Mouse (Mus musculus) limb, embryonic 13.5 days (tissue): ENCODE measurements around the gene Bud31. TPM values are rescaled to one million over a fixed set of nuclear protein-coding genes. Genes with fewer than 3 reads are reported as not detected.
"Not testable (repeated sequence)": the region's sequence is repeated elsewhere in the genome, so short reads cannot be mapped to it uniquely, and the experiment has no call there.

Experiments used
- ATAC-seq: fragments of 200-750 bp; cut with Nextera tagmentation; 2 replicates; pipeline ENCODE4 v1.8.0; 2017; ENCODE audit warnings: low read depth, moderate number of reproducible peaks, moderate TSS enrichment; ENCODE audit not compliant: low FRiP score
- H3K27ac ChIP-seq: fragments of 300-500 bp; sonication (generic); 2 replicates; pipeline ENCODE4 v1.5.1; 2015; ENCODE audit warnings: inconsistent platforms, mild to moderate bottlenecking, moderate library complexity
- H3K27me3 ChIP-seq: fragments of 300-500 bp; sonication (generic); 2 replicates; pipeline ENCODE4 v1.6.1; 2015; ENCODE audit warnings: mild to moderate bottlenecking, inconsistent platforms
- H3K36me3 ChIP-seq: fragments of 300-500 bp; sonication (generic); 2 replicates; pipeline ENCODE4 v1.6.1; 2015; ENCODE audit warnings: inconsistent platforms, mild to moderate bottlenecking, moderate library complexity
- H3K4me1 ChIP-seq: fragments of 300-500 bp; sonication (generic); 2 replicates; pipeline ENCODE4 v1.6.1; 2015; ENCODE audit warnings: inconsistent platforms
- H3K4me2 ChIP-seq: fragments of 300-500 bp; sonication (generic); replicated peaks from 2 replicates; pipeline ENCODE4 v1.6.1; 2015; ENCODE audit warnings: inconsistent platforms, mild to moderate bottlenecking, moderate library complexity
- H3K4me3 ChIP-seq: fragments of 300-500 bp; sonication (generic); 2 replicates; pipeline ENCODE4 v1.5.1; 2015; ENCODE audit warnings: moderate library complexity, mild to moderate bottlenecking, inconsistent platforms
- H3K9ac ChIP-seq: fragments of 300-500 bp; sonication (generic); 2 replicates; pipeline ENCODE4 v1.6.1; 2015; ENCODE audit warnings: mild to moderate bottlenecking, inconsistent platforms
- H3K9me3 ChIP-seq: fragments of 300-500 bp; sonication (generic); 2 replicates; pipeline ENCODE4 v1.6.1; 2016; ENCODE audit warnings: inconsistent platforms
- WGBS: fragments of 180-500 bp; shearing (Covaris S2); methylation state at CpG from one replicate; pipeline ENCODE4 v1.1.7; 2015; 5-methylcytosine and 5-hydroxymethylcytosine counted together
- polyA plus RNA-seq: library from polyadenylated mRNA; unstranded; fragments of >200 nt; fragmentation: Nextera tagmentation; extraction: Ambion mirVana; gene quantifications from 2 replicates; pipeline ENCODE4 v1.2.1, GENCODE M21; 2015

Gene Bud31
- polyA plus RNA-seq, 1 experiment from 2014 or later, result 225 TPM

DNA sequence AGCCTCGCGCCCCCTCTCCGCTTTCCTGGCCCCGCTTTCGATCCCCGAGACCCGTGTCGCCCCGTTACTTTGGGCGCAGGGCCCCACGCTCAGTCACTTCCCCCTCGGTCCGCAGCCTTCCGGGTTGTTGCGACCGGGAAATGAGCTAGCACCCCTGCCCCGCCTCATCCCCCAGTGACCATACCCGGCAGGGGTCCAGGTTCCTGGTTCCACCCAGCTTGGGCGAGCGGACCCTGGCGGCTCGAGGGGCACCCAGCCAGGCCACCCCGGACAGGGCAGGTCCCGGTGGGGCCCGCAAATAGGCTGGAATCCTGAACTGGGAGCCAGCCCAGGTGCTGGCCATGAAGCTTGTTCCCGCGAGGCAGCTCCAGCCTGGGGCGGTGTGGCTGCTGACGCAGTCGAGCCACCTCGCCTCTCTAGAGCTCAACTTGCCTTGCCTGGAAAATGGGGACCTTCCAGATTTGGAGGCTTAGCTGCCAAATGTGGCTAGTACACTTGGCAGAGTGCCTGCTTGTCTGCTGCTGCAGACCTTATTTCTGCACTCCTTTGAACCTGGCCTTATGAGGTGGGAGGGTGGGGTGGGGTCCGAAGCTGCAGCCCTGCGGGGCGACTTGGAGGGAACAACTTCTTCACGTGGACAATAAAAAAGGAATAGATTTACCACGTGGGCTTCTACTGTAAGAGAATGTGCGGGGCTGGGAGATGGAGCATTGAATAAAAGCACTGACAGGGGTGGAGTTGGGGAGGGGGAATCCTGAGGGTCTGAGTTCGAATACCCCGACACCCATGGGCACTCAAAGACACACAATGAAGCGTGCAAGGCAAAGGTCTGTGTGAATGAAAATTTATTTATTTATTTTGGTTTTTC lies 25.3 kb upstream of the Bud31 start:
- 12% methylated on average over 40 of the region's 40 CpGs for WGBS
- Histone ChIP-seq H3K36me3 (peaks cover 19% of the 10 kb centered on the region), H3K9me3 (0 out of 2 replicates have a peak, but pooled peaks cover 5% of the 10 kb centered on the region), H3K4me3 (peak overlapping the region; percentile 67), H3K4me2 (peak overlapping the region; percentile 91), H3K4me1 (peaks cover 37% of the 10 kb centered on the region), H3K9ac (peak overlapping the region; percentile 77), H3K27ac (peak overlapping the region; percentile 61; the same call in 1 of the 2 replicates), H3K27me3 (no peaks in the 10 kb centered on the region)
- ATAC-seq, result peak; percentile 15; the same call in 1 of the 2 replicates

DNA sequence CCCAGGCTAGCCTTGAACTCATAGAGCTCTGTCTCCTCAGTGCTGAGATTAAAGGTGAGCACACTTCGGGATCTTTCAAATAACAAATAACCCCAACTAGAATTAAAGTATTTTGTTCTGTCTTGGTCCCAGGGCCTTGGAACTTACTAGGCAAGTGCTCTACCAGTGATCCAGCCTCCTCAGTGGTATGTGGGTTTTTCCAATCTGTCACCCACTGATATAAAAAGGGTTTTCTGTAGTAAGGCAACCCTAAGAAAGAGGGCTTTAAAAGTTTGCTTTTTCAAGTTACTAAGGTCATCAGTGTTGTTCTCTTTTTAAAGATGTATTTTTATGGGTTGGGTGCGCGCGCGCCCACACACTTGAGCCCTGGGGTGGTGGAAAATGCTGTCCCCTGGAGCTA lies 24.4 kb upstream of the Bud31 start:
- Histone ChIP-seq H3K4me2 (peak overlapping the region; percentile 91), H3K9ac (no peak overlapping the region), H3K27me3 (no peaks in the 10 kb centered on the region), H3K9me3 (0 out of 2 replicates have a peak, but pooled peaks cover 5% of the 10 kb centered on the region), H3K36me3 (peaks cover 10% of the 10 kb centered on the region), H3K27ac (peak overlapping the region; percentile 80), H3K4me1 (peaks cover 42% of the 10 kb centered on the region), H3K4me3 (peak overlapping the region; percentile 67; the same call in 1 of the 2 replicates)
- no peak for ATAC-seq
- 71% methylated on average over 5 of the region's 5 CpGs for WGBS

DNA sequence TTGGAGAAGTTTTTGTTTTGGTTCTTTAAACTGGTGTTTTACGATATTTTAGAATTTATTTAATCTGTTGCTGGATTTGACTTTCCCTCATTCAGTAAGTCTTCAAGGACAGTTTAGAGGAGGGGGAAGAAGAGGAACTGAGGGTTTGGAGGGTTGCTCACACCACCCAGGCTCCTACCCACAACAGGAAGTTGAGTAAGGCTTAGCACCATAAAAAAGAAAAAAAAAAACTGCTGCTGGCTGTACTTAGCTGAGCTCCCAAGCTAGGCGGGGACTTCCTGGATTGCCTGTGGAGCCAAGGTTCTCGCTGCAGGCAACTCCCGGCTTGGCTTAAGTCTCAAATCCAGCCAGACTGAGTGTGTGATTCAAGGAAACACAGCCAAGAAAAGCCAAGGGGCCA lies 23.8 kb upstream of the Bud31 start:
- H3K4me3 ChIP-seq, result peak overlapping the region; percentile 15; the same call in 1 of the 2 replicates
- peak; percentile 45 for ATAC-seq
- 0 out of 2 replicates have a peak, but pooled peaks cover 5% of the 10 kb centered on the region for H3K9me3 ChIP-seq
- H3K4me1 ChIP-seq, result peaks cover 48% of the 10 kb centered on the region
- H3K9ac ChIP-seq, result no peak overlapping the region
- peaks cover 7% of the 10 kb centered on the region; the same call in 1 of the 2 replicates for H3K36me3 ChIP-seq
- no peaks in the 10 kb centered on the region for H3K27me3 ChIP-seq
- peak overlapping the region; percentile 80 for H3K27ac ChIP-seq
- 19% methylated on average over 4 of the region's 4 CpGs for WGBS
- H3K4me2 ChIP-seq, result peak overlapping the region; percentile 91

DNA sequence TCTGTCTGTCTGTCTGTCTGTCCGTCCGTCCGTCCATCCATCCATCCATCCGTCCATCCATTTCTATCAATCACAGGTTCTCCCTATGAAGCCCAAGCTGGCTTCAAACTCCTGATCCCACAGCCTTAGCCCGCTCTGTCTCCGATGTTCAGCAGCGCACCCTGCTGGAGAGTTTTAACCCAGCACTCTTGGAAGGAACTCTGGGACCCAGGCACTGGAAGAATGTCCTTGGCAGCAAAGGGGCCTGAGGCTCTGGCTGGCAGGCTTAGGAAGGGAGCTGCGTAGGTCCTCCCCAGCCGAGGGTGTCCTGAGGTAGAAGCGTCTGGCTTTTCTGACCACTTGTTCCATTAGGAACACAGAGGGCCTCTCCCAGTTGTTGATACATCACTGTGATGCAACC lies 23.2 kb upstream of the Bud31 start:
- Histone ChIP-seq H3K9ac (peak overlapping the region; percentile 43; the same call in 1 of the 2 replicates), H3K27me3 (no peaks in the 10 kb centered on the region), H3K4me2 (peak overlapping the region; percentile 91), H3K4me3 (peak overlapping the region; percentile 15; the same call in 1 of the 2 replicates), H3K9me3 (0 out of 2 replicates have a peak, but pooled peaks cover 5% of the 10 kb centered on the region), H3K27ac (peak overlapping the region; percentile 80), H3K36me3 (peaks cover 9% of the 10 kb centered on the region; the same call in 1 of the 2 replicates), H3K4me1 (peaks cover 48% of the 10 kb centered on the region)
- ATAC-seq, result no peak
- 47% methylated on average over 10 of the region's 10 CpGs for WGBS

GRCm38 (mm10) chr5:145118005-145118404 lies 22.2 kb upstream of the Bud31 start:
- 57% methylated on average over 6 of the region's 6 CpGs for WGBS
- no peak overlapping the region for H3K4me2 ChIP-seq
- no peak for ATAC-seq
- H3K4me3 ChIP-seq, result no peak overlapping the region
- no peaks in the 10 kb centered on the region for H3K27me3 ChIP-seq
- H3K36me3 ChIP-seq, result peaks cover 19% of the 10 kb centered on the region
- H3K9me3 ChIP-seq, result 0 out of 2 replicates have a peak, but pooled peaks cover 5% of the 10 kb centered on the region
- H3K9ac ChIP-seq, result no peak overlapping the region
- peaks cover 48% of the 10 kb centered on the region for H3K4me1 ChIP-seq
- H3K27ac ChIP-seq, result no peak overlapping the region

DNA sequence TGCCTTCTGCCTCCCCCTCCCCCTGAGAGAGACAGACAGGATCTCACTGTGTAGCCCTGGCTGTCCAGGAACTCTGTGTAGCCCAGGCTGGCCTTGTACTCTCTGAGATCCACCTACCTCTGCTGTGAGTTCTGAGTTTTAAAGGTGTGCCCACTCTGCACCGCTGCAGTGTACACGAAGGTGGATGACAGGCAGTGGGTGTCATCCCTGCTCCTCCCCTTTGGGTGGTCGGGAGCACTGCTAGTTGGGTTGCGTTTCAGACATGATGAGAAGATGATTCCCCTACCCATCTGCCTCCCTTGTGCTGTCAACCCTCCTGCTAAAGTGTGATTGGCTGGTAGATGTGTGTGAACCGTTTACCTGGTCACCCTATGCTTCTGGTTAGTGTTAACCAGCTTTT lies 21.7 kb upstream of the Bud31 start:
- no peak overlapping the region for H3K27ac ChIP-seq
- peaks cover 24% of the 10 kb centered on the region for H3K36me3 ChIP-seq
- H3K9me3 ChIP-seq, result 0 out of 2 replicates have a peak, but pooled peaks cover 5% of the 10 kb centered on the region
- H3K4me2 ChIP-seq, result no peak overlapping the region
- no peak for ATAC-seq
- no peak overlapping the region for H3K4me3 ChIP-seq
- no peak overlapping the region for H3K9ac ChIP-seq
- no peaks in the 10 kb centered on the region for H3K27me3 ChIP-seq
- peaks cover 48% of the 10 kb centered on the region for H3K4me1 ChIP-seq
- WGBS, result 87% methylated on average over 5 of the region's 5 CpGs

DNA sequence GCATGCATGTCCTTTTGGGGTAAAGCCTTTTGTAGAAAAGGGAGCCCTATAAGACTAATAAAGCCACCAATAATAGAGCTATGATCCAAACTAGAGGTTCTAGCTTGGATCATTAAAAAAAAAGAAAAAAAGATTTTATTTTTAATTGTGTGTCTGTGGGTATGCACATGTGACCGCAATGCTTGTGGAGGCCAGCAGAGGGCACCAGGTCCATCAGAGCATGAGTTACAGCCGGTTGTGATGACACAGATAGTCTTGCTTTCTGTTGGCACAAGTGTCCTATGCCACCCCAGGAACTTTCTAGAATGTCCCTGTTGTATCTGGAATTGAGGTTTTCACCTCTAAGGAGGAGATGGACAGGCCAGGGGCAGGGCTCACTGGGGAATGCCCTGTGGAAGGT lies 20.8 kb upstream of the Bud31 start:
- Histone ChIP-seq H3K36me3 (peaks cover 33% of the 10 kb centered on the region), H3K4me3 (no peak overlapping the region), H3K9me3 (0 out of 2 replicates have a peak, but pooled peaks cover 5% of the 10 kb centered on the region), H3K27ac (no peak overlapping the region), H3K4me1 (peaks cover 43% of the 10 kb centered on the region), H3K9ac (no peak overlapping the region), H3K27me3 (no peaks in the 10 kb centered on the region), H3K4me2 (no peak overlapping the region)
- ATAC-seq, result no peak
- 93% methylated on average over 2 of the region's 2 CpGs for WGBS

GRCm38 (mm10) chr5:145120921-145121320 lies 19.2 kb upstream of the Bud31 start:
- Histone ChIP-seq H3K27ac (0 out of 2 replicates have a peak overlapping the region, but pooled peaks have one; percentile 28), H3K9ac (peak overlapping the region; percentile 43), H3K4me1 (peaks cover 30% of the 10 kb centered on the region), H3K36me3 (peaks cover 48% of the 10 kb centered on the region), H3K4me3 (no peak overlapping the region), H3K4me2 (no peak overlapping the region), H3K9me3 (0 out of 2 replicates have a peak, but pooled peaks cover 5% of the 10 kb centered on the region), H3K27me3 (no peaks in the 10 kb centered on the region)
- WGBS, result 36% methylated on average over 7 of the region's 7 CpGs
- no peak for ATAC-seq

DNA sequence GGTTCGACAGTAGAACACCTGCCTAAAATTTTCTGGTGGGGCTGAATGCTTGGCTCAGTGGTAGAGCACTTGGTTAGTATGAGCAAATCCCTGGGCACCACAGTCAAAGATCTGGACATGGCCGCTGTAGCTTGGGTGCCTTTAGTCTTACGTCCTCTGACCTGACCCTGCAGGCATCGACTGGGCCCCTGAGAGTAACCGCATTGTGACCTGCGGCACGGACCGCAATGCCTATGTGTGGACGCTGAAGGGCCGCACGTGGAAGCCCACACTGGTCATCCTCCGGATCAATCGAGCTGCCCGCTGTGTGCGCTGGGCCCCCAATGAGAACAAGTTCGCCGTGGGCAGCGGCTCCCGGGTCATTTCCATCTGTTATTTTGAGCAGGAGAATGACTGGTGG lies 16.8 kb upstream of the Bud31 start:
- H3K4me3 ChIP-seq, result no peak overlapping the region
- no peak overlapping the region for H3K27ac ChIP-seq
- H3K4me2 ChIP-seq, result no peak overlapping the region
- no peaks in the 10 kb centered on the region for H3K27me3 ChIP-seq
- no peak for ATAC-seq
- H3K4me1 ChIP-seq, result peaks cover 11% of the 10 kb centered on the region
- 0 out of 2 replicates have a peak, but pooled peaks cover 5% of the 10 kb centered on the region for H3K9me3 ChIP-seq
- peaks cover 71% of the 10 kb centered on the region for H3K36me3 ChIP-seq
- no peak overlapping the region for H3K9ac ChIP-seq
- 93% methylated on average over 19 of the region's 19 CpGs for WGBS

DNA sequence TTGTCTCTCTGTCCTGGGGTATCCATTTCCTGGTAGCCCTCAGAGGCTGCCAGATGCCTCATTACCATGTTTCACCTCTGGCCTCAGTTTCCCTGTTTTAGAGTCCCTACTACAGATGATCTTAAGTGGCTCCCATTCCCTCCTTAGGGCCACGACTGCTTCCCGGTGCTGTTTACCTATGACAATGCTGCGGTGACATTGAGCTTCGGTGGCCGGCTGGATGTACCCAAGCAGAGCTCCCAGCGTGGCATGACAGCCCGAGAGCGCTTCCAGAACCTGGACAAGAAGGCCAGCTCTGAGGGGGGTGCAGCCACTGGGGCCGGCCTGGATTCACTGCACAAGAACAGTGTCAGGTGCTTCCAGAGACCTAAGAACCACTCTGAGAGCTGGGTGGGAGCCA lies 13.6 kb upstream of the Bud31 start:
- WGBS, result 95% methylated on average over 9 of the region's 9 CpGs
- Histone ChIP-seq H3K9me3 (no peaks in the 10 kb centered on the region), H3K9ac (no peak overlapping the region), H3K4me2 (no peak overlapping the region), H3K36me3 (peaks cover 93% of the 10 kb centered on the region), H3K27me3 (no peaks in the 10 kb centered on the region), H3K4me1 (no peaks in the 10 kb centered on the region), H3K27ac (no peak overlapping the region), H3K4me3 (no peak overlapping the region)
- no peak for ATAC-seq

GRCm38 (mm10) chr5:145129124-145129523 lies 11.0 kb upstream of the Bud31 start:
- Histone ChIP-seq H3K4me1 (no peaks in the 10 kb centered on the region), H3K4me2 (no peak overlapping the region), H3K9ac (no peak overlapping the region), H3K27me3 (no peaks in the 10 kb centered on the region), H3K9me3 (no peaks in the 10 kb centered on the region), H3K27ac (no peak overlapping the region), H3K4me3 (no peak overlapping the region), H3K36me3 (peaks cover 95% of the 10 kb centered on the region)
- 97% methylated on average over 4 of the region's 4 CpGs for WGBS
- no peak for ATAC-seq

- H3K4me1 ChIP-seq, H3K9ac ChIP-seq, H3K27me3 ChIP-seq, H3K9me3 ChIP-seq, H3K4me3 ChIP-seq, H3K4me2 ChIP-seq, H3K27ac ChIP-seq, ATAC-seq: not testable (repeated sequence)
- H3K36me3 ChIP-seq, result peaks cover 95% of the 10 kb centered on the region
- 88% methylated on average over 4 of the region's 6 CpGs for WGBS
Observed at GRCm38 (mm10) chr5:145129773-145130172, 10.4 kb upstream of the Bud31 start.
